Mouse (Mus musculus) NIH3T3 (cell line): ENCODE measurements around the gene Ctdnep1.
A peak's percentile ranks its signal among the peaks of the same experiment; 100 is the strongest.
"Not testable (repeated sequence)": the region's sequence is repeated elsewhere in the genome, so short reads cannot be mapped to it uniquely, and the experiment has no call there.

Experiments used
- DNase-seq: peaks from one replicate; pipeline ENCODE4 v3.0.0-alpha.2; 2012; ENCODE audit warnings: low read depth

The Ctdnep1 gene

DNA sequence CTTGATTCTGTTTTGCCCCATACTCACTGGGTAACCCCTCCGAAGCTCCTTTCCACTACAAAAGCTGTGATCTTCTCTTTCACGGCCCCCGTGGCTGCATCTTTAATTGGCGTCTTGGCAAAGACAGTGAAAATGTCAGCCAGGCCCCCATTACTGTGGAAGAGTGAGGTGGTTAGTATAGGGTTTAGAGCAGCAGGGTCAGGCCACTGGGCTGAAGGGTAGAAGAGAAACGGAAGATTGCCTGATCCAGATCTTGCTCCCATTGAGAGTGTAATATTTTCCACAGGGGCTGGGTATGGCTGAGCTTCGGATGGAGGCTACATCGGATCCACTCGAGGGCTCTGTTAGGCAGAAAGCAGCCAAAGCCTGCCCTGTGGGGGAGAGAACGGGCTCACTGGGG is 32.0 kb downstream of the Ctdnep1 start:
- DNase-seq, result no peak

GRCm38 (mm10) chr11:70013408-70013807 is 32.5 kb downstream of the Ctdnep1 start:
- no peak for DNase-seq

GRCm38 (mm10) chr11:70014051-70014450 is 33.1 kb downstream of the Ctdnep1 start:
- DNase-seq, result no peak

DNA sequence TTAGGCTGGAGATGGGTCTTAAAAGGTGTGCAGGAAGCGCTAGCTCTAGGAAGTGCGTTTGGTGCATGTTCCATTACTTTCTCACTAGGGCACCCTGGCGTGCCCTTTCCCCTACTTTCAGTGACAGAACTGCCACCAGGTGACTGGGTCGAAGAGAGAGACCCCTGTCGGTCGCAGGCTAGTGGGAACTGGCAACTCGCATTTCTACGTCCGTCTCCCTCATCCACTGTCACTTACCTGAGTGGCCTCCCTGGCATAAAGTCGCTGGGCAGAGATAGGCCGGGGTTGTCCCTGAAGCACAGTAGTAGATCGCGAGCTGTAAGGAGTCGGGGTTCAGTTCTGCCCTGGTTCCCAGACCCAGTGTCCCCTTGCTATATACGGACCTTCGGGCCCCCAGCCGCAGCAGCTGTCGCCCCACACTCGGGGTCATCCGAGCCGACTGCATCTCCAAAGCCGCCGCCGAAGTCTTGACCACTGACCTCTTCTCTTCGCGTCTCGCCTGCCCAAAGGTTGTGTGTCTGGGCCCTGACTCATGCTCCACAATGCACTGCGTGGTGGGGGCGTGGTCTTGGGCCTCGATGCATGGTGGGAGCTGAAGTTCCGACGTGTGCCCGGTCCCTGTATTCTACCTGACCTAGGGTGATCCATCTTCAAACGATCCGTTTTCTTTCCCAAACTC is 34.1 kb downstream of the Ctdnep1 start, which contains the start of gene Acadvl:
TSS of gene Acadvl (minus strand) at position 532 of the 679 bp plus-strand sequence.
- peak; percentile 92 for DNase-seq

DNA sequence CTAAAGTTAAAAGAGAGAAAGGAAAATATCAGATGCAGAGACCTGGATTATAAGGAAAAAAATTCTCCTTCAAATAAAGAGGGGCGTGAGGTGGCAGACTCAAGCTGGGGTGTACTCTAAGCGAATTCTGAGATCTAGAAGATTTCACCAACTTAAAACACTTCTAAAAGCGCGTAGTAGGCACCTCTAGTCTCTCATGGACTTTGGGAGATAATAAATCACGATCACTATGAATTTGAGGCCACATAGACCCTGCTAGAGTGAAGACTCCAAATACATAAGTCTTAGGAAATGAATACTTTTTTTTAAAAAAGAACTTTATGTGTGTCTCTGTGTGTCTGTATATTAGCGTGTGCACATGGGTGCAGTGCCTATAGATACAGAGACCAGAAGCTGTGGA is 34.7 kb downstream of the Ctdnep1 start:
- no peak for DNase-seq

DNA sequence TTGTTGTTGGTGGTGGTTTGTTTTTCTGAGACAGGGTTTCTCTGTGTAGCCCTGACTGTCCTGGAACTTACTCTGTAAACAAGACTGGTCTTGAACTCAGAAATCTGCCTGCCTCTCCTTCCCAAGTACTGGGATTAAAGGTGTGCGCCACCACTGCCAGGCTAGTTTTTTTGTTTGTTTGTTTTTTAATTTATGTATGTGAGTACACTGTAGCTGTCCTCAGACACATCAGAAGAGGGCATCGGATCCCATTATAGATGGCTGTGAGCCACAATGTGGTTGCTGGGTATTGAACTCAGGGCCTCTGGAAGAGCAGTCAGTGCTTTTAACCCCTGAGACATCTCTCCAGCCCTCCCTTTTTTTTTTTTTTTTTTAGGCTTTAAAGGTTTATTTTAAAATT is 35.2 kb downstream of the Ctdnep1 start:
- not testable (repeated sequence) for DNase-seq

DNA sequence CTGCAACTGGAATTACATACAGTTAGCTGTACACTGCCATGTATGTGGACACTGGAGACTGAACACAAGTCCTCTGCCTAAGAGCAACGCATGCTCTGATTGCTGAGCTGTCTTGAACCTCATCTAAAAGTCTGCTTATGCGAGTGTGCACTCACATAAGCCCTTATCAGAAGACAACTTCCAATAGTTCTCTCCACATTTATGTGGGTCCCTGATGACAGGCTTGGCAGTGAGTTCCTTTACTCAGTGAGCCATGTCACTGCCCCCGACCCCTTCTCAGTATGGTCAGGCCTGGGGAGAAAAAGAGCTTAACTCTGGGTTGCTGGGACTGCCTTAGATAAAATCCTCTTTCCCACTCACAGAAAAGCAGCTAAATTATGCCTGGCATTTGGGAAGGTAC is 35.7 kb downstream of the Ctdnep1 start, which contains the start of gene Dlg4:
TSS of gene Dlg4 (plus strand) at position 274 of the 400 bp plus-strand sequence.
- no peak for DNase-seq

DNA sequence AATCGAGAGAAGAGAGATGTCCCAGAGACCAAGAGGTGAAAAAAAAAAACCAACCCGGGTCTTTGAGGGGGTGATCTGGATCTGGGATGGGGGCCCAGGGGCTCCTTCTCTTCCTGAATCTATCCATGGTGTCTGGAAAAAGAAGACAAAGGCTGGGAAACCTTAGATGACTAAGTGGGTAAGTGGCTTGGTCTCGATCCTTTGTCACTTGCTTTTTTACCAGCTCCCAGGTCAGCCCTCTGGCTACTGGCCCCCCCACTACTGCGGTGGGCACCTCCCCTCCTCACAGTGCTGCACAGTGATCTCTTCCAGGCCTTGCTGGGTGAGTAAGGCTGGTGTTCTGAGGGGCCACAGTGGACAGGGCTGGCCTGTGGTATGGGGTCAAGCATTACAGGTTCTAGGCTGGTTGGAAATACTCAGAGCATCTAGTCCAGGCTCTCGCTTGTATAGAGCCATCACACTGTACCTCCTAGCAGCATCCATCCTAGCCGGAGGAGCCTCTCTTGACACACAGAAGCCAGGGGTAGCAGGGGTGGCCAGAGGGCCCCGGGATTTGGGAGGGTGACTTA is 36.3 kb downstream of the Ctdnep1 start:
- no peak for DNase-seq

DNA sequence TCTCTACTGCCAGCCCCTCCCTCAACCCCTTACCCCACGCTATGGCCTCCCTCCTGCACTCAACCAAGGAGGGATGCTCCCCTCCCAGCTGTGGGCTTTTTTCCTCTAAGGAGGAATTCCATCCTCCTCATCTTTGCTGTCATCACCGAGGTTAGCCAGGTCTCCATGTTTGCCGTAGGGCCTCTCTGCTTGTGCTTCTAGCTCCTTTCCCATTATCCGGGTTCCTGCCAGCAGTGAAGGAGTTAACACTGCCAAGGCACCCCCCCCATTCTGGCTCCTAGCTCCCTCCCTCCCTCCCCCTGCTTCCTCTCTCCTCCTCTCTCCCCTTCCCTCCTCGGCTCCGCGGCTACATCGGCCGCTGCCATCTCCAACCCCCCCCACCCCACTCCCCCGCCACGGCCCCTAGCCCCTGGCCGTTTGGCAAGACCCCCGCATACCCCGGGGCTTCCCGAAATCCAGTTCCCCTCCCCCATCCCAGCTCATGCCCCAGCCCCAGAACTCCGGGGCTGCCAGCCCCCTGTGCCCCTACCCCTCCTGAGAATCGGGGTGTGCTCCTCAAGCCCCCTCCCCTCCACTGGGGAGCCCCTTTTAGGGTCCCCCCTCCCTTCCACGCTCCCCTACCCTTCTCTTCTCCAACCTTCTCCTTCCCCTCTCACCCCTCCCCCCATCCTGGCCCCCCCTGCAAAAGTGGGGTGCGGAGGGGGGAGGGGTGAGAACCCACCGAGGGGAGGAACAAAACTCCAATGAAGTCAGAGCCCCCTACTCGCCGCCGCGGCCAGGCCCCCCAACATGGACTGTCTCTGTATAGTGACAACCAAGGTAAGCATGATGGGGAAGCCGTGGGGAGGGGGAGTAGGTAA is 37.4 kb downstream of the Ctdnep1 start:
- DNase-seq, result peak; percentile 92

DNA sequence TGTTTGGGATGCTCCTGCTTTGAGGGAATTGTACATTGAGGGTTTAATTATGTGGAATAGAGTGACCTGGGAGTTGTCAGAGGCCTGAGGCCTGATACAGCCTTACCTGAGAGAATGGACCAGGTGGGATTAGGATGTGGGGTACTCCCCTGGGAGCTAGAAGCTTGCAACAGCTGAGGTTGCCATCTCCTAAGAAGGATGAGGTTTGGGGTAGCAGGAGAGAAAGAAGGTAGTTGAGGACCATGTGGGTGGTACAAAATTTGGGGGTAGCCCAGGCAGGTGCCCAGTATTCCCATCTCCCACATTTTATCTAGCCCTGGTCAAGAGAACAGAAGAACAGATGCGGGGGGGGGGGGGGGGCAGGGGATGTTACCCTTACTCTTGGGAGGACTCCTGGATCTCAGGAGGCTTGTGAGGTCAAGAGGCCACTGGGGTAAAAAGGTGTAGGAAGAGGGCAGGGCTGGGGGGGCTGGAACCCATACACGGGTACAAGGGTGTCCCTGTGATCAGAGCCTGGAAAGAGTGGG is 38.6 kb downstream of the Ctdnep1 start:
- no peak for DNase-seq

DNA sequence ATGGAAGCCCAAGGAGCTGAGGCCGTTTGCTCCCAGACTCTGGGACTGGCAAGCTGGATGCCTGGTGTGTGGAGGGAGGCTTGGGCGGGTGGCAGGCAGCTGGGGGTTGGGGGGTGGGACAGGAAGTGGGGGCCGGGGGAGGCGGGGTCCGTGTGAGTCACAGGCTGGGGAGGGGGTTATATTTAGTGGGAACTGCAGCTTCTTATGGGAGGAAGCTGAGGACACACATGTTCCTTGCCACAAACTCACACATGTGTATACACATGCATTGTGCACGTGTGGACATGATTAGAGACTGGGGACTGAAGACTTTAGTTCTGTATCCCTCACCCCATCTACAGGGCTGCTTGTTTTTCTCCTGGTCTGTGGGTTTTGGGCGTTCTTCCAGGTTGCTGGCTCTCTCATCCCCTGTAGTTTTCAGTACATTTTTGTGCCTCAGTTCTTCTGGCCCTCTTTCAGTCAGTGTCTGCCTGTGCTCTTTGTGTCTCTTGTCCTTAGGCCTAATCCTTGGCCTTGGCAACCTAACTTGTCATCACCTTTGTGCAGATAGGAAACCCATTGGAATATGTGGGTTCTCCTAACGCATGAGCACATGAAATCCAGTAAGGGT is 39.2 kb downstream of the Ctdnep1 start:
- DNase-seq, result peak; percentile 61

DNA sequence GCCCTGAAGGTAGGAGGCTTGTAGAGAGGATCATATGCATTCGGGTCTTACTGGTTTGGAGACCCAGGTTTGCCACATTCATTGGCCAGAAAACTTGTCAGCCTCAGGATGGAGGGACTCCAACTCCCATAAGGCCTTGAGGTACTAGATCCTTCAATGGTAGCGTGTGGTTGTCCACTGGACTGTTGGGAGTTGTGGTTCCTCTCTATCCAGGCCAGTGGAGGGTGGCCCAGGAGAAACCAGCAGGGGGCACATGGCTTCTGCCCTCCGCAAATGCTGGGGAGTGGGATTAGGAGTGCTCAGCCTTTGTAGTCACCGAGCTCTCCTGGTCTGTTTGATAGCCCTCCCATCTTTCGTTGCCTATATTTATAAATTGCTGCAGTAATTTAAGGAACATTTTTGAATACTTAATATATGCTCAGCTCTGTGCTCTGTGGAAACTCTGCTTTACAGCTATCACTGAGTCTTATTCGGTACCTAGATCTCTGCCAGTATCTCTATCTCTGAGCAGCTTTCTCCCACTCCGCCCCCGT is 39.8 kb downstream of the Ctdnep1 start:
- DNase-seq, result peak; percentile 90

DNA sequence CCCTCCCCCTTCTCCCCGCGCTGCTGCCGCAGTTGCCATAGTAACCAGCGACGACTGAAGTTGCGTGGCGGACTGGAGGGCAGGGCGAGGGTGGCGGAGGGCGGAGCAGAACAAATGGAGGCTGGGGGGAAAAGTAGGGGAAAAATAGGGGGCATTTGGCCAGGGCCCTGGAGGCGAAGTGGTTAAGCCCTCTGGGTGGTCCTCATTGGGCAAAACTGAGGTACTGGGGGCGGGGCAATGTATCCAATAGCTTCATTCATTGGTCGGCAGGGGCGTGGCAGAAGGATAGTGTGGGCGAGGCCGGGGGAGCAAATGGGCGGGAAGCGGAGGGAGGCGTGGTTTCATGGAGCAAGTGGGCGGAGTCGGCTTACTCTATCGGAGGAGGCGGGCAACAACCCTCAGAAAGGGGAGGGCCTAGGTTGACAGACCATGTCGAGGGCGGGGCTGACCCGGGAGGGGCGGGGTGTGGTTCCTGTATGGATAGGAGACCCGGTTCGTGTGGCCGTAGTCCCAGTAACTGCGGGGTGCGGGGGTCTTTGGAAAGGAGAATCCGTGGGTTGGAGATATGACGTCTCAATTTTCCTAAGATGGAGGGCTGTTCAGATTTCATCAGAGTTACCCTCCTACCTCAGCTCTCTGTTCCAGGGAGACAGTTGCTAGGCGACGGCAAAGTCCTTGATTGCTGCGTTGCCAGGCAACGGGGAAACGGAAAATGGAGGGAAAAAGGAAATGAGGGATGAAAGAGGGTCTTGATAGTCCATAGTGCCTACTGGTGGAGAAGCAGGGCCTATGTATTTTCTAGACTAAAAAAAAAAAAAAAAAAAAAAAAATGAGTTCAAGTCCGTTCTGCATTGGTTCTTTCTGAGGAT is 40.5 kb downstream of the Ctdnep1 start:
- DNase-seq, result peak; percentile 99

GRCm38 (mm10) chr11:70023481-70024150 is 42.7 kb downstream of the Ctdnep1 start:
- no peak for DNase-seq

GRCm38 (mm10) chr11:70024151-70024514 is 43.2 kb downstream of the Ctdnep1 start:
- no peak for DNase-seq

DNA sequence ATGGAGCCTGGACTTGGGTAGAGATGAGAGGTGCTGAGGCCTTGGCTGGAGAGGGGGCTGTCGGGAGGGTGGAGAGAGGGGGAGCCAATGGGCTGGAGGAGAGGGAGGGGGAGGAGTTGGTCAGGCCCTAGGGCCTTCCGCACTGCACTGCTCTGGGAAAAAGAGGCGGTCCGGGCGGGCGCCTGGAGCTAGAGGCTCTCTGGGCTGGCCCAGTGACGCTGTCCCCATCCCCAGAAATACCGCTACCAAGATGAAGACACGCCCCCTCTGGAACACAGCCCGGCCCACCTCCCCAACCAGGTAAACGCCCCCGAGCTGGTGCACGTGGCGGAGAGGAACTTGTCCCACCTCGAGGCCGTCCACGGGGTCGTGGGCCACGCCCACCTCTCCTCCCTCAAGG is 45.7 kb downstream of the Ctdnep1 start:
- DNase-seq, result peak; percentile 88

GRCm38 (mm10) chr11:70027397-70027796 is 46.4 kb downstream of the Ctdnep1 start:
- peak; percentile 52 for DNase-seq

DNA sequence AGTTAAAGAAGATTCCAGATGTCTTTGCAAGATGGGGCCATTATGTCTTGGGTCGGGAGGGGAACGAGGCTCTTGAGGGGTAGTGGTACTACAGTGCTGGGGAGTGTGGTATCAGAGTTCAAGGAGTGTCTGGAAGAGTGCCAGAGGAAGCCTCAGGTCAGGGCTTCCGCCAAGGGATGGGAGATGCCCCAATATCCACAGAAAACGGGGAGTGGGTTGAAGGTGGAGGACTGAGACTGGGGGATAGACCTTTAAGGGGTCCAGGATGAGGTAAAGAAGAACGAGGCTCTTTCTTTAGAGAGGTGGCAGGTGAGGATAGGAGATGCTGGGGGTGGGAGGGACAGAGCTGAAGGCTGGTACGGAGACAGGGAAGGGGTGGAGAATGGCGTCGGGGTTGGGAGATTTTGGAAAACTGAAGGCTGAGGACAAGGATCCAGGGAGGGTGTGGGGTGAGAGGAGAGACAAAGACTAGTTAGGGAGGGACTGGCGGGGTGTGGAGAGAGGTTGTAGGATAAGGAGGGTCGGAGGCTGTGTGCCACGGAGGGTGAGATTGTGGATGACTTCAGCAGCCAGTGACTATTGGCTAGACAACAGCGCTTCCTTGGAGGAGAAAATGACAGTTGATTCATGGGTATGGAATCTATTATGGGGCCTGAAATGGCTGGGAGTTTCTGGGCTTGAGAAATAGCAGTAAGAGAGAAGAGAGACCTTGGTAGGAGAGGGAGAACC is 47.6 kb downstream of the Ctdnep1 start:
- peak; percentile 34 for DNase-seq

DNA sequence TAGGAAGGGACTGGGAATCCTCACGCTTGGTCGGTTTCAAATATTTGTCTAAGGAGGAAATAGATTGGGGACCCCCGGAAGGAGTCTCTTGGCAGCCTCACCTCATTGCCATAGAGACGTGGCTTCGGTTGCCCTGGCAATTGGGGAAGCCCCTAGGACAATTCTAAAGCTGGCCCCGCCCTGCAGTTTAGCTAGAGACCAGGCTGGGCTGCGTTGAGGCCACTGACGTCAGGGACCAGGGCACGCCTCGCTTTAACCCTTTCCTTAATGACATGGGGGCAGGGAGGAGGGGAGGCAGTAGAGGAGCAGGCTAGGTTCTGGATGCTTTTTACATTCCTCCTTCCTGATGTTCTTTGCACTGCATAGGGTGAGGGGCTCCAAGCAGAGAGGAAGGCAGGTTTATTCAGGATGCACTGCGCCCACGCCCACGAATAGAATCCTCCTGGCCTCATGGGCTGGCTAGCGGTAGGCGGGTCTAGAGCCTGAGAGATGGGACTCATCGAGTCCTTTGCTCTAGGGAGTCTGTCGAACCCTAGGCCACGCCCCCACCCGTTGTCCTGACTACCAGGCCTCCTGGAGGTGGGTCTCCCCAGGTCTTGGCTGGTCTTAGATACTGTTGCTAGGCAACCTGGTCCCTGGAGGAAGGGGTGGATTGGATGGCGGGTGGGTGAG is 48.3 kb downstream of the Ctdnep1 start:
- peak; percentile 90 for DNase-seq
